ENCODE assay signal across 8 mouse cellular contexts in genomic region chr11:103987423-103987822, GRCm38 (mm10). TPM values are rescaled to one million over a fixed set of nuclear protein-coding genes. Genes with fewer than 3 reads are reported as not detected.
A peak's percentile ranks its signal among the peaks of the same experiment; 100 is the strongest.
DNase-seq lines count a peak whose midpoint lies in the region; ATAC-seq and TF ChIP-seq lines count a peak whose summit lies in the region.

No protein-coding gene starts in this region.

- 28% methylated on average over 8 of the region's 8 CpGs for WGBS in embryonic facial prominence, embryonic 11.5 days
- WGBS in heart, embryonic 10.5 days = 32% methylated on average over 8 of the region's 8 CpGs
- WGBS in lung, postnatal 0 days = 32% methylated on average over 8 of the region's 8 CpGs

- TF ChIP-seq RAD21 in CH12.LX (IDR thresholded peaks at IDR 0.05; ENCODE audit: low read depth, low read length) = peak; percentile 99

- dilution Hi-C loops in CH12.LX (cut with MboI; ENCODE audit: extremely low pct_ligation_motif_present, extremely low pct_unique_long_range_greater_than_20kb, low sequenced_read_pairs) = no loop called here

- no peaks in the 10 kb centered on the region for H3K9me3 ChIP-seq in CH12.LX (replicated peaks; ENCODE audit: low read length)
- H3K9me3 ChIP-seq in embryonic facial prominence, embryonic 11.5 days (replicated peaks; ENCODE audit: control insufficient read depth, low read length) = no peaks in the 10 kb centered on the region
- H3K9me3 ChIP-seq in heart, embryonic 10.5 days = no peaks in the 10 kb centered on the region
- H3K9me3 ChIP-seq in lung, postnatal 0 days (ENCODE audit: low read length) = no peaks in the 10 kb centered on the region

- DNase-seq in CH12.LX (ENCODE audit: extremely low read depth) = peak; percentile 94
- peak; percentile 73 to 81 for DNase-seq in adrenal gland, postnatal 36 days
- peak; percentile 92 for DNase-seq in embryonic facial prominence, embryonic 11.5 days (ENCODE audit: low spot score)
- peak; percentile 89 for DNase-seq in heart, embryonic 10.5 days (ENCODE audit: low spot score)
- DNase-seq in layer of hippocampus, adult 2 months (ENCODE audit: low spot score in 2 of 2) = peak; percentile 73 to 89
- DNase-seq in lung, postnatal 0 days (ENCODE audit: low spot score) = peak; percentile 75
- DNase-seq in ovary, postnatal 36 days (ENCODE audit: low spot score) = peak; percentile 58
- DNase-seq in thymus, postnatal 14 days = peak; percentile 69

- H3K4me1 ChIP-seq in CH12.LX (ENCODE audit: control insufficient read depth in 1 of 2, insufficient read depth in 2 of 2) = peaks cover 6 to 62% of the 10 kb centered on the region in 2 experiments
- no peaks in the 10 kb centered on the region for H3K4me1 ChIP-seq in embryonic facial prominence, embryonic 11.5 days (ENCODE audit: control insufficient read depth, insufficient read depth, low read length)
- H3K4me1 ChIP-seq in heart, embryonic 10.5 days = peaks cover 4% of the 10 kb centered on the region; the same call in 1 of the 2 replicates
- H3K4me1 ChIP-seq in lung, postnatal 0 days (ENCODE audit: insufficient read depth, low read depth, low read length) = no peaks in the 10 kb centered on the region

- no peak overlapping the region for H3K4me3 ChIP-seq in CH12.LX (replicated peaks in 1 of 3; ENCODE audit: low read depth in 2 of 3, low read length in 2 of 3, poor library complexity in 1 of 3)
- H3K4me3 ChIP-seq in embryonic facial prominence, embryonic 11.5 days (ENCODE audit: low read depth, low read length) = no peak overlapping the region
- no peak overlapping the region for H3K4me3 ChIP-seq in heart, embryonic 10.5 days
- no peak overlapping the region for H3K4me3 ChIP-seq in layer of hippocampus, adult 2 months
- H3K4me3 ChIP-seq in lung, postnatal 0 days (ENCODE audit: low read depth, low read length) = no peak overlapping the region

- peaks cover 16 to 49% of the 10 kb centered on the region in 2 experiments for H3K36me3 ChIP-seq in CH12.LX (replicated peaks in 1 of 2; ENCODE audit: control insufficient read depth in 1 of 2, insufficient read depth in 1 of 2, low read length in 1 of 2)
- H3K36me3 ChIP-seq in embryonic facial prominence, embryonic 11.5 days (replicated peaks; ENCODE audit: control insufficient read depth, insufficient read depth, low read depth, low read length) = peaks cover 2% of the 10 kb centered on the region; the same call in 1 of the 2 replicates
- peaks cover 33% of the 10 kb centered on the region for H3K36me3 ChIP-seq in heart, embryonic 10.5 days
- H3K36me3 ChIP-seq in lung, postnatal 0 days (ENCODE audit: insufficient read depth, low read length) = peaks cover 16% of the 10 kb centered on the region; the same call in 1 of the 2 replicates

- no peak overlapping the region for H3K27ac ChIP-seq in CH12.LX (ENCODE audit: insufficient read depth, low read depth)
- no peak overlapping the region for H3K27ac ChIP-seq in embryonic facial prominence, embryonic 11.5 days (replicated peaks; ENCODE audit: low read depth, low read length)
- H3K27ac ChIP-seq in heart, embryonic 10.5 days = no peak overlapping the region
- no peak overlapping the region for H3K27ac ChIP-seq in layer of hippocampus, adult 2 months
- H3K27ac ChIP-seq in lung, postnatal 0 days (ENCODE audit: low read length) = no peak overlapping the region

- TF ChIP-seq POLR2A in CH12.LX (IDR thresholded peaks at IDR 0.05; ENCODE audit: low read depth, low read length) = no peak

- no peaks in the 10 kb centered on the region for H3K79me2 ChIP-seq in CH12.LX (replicated peaks; ENCODE audit: control insufficient read depth, extremely low read depth, insufficient read depth, poor library complexity, severe bottlenecking)

- no peak overlapping the region for H3K4me2 ChIP-seq in CH12.LX (ENCODE audit: insufficient read depth, low read depth, poor library complexity, severe bottlenecking)
- H3K4me2 ChIP-seq in embryonic facial prominence, embryonic 11.5 days (ENCODE audit: low read depth, low read length) = no peak overlapping the region
- H3K4me2 ChIP-seq in lung, postnatal 0 days (replicated peaks; ENCODE audit: low read depth, low read length) = no peak overlapping the region

- no peak overlapping the region for H3K9ac ChIP-seq in CH12.LX (ENCODE audit: insufficient read depth, low read depth)
- no peak overlapping the region for H3K9ac ChIP-seq in embryonic facial prominence, embryonic 11.5 days (replicated peaks; ENCODE audit: low read length)
- no peak overlapping the region for H3K9ac ChIP-seq in lung, postnatal 0 days (replicated peaks; ENCODE audit: low read depth)

- TF ChIP-seq EP300 in CH12.LX (IDR thresholded peaks at IDR 0.05; ENCODE audit: low read length) = no peak
- no peak for TF ChIP-seq EP300 in lung, postnatal 0 days (IDR thresholded peaks at IDR 0.05)

- in situ Hi-C loops in CH12.LX (cut with MboI; ENCODE audit: low pct_ligation_motif_present, low pct_unique_long_range_greater_than_20kb, low sequenced_read_pairs) = no loop called here

- H3K27me3 ChIP-seq in CH12.LX (replicated peaks) = no peaks in the 10 kb centered on the region
- H3K27me3 ChIP-seq in embryonic facial prominence, embryonic 11.5 days (ENCODE audit: control insufficient read depth, insufficient read depth, low read length) = no peaks in the 10 kb centered on the region
- H3K27me3 ChIP-seq in heart, embryonic 10.5 days (ENCODE audit: insufficient read depth, poor library complexity, severe bottlenecking) = no peaks in the 10 kb centered on the region
- H3K27me3 ChIP-seq in lung, postnatal 0 days (replicated peaks; ENCODE audit: insufficient read depth, low read length) = no peaks in the 10 kb centered on the region

- ATAC-seq in embryonic facial prominence, embryonic 11.5 days (replicated peaks; ENCODE audit: insufficient number of reproducible peaks, low FRiP score, low TSS enrichment, low read depth) = 0 out of 2 replicates have a peak, but pooled peaks have one; percentile 42
- ATAC-seq in lung, postnatal 0 days = peak; percentile 50

- TF ChIP-seq CTCF in CH12.LX (conservative IDR thresholded peaks at IDR 0.05 in 1 of 2, IDR thresholded peaks at IDR 0.05 in 1 of 2; ENCODE audit: low read depth in 2 of 2, low read length in 2 of 2) = peak; percentile 99
- TF ChIP-seq CTCF in layer of hippocampus, adult 2 months (conservative IDR thresholded peaks at IDR 0.05) = peak; percentile 92
- peak; percentile 95 for TF ChIP-seq CTCF in lung, postnatal 0 days (IDR thresholded peaks at IDR 0.05)

TF ChIP-seq in CH12.LX, 34 proteins besides CTCF, POLR2A, EP300 and RAD21:
- TF ChIP-seq RCOR1 (conservative IDR thresholded peaks at IDR 0.05; ENCODE audit: low read depth, low read length) (no peak), MAFK (IDR thresholded peaks at IDR 0.05; ENCODE audit: insufficient replicate concordance, low read length) (no peak), MEF2A (IDR thresholded peaks at IDR 0.05; ENCODE audit: borderline replicate concordance, low read depth, low read length) (no peak), CHD2 (IDR thresholded peaks at IDR 0.05; ENCODE audit: low read length) (no peak), ZC3H11A (IDR thresholded peaks at IDR 0.05; ENCODE audit: low read depth, low read length) (peak; percentile 82), USF2 (conservative IDR thresholded peaks at IDR 0.05; ENCODE audit: low read depth, low read length) (no peak), NELFE (IDR thresholded peaks at IDR 0.05; ENCODE audit: low read depth, low read length) (peak; percentile 36; the same call in 1 of the 2 replicates), PAX5 (IDR thresholded peaks at IDR 0.05; ENCODE audit: low read length) (no peak), TCF12 (IDR thresholded peaks at IDR 0.05; ENCODE audit: low read depth, low read length) (no peak), UBTF (IDR thresholded peaks at IDR 0.05; ENCODE audit: low read depth, low read length) (no peak), SMC3 (IDR thresholded peaks at IDR 0.05; ENCODE audit: low read depth, low read length) (peak; percentile 97), MYC (IDR thresholded peaks at IDR 0.05; ENCODE audit: low read depth, low read length) (no peak), IRF4 (IDR thresholded peaks at IDR 0.05; ENCODE audit: low read depth, low read length) (0 out of 2 replicates have a peak, but pooled peaks have one; percentile 20), ZNF384 (IDR thresholded peaks at IDR 0.05; ENCODE audit: low read depth, low read length) (no peak)

RNA-seq across cellular contexts. Expression of gene Arf2, which starts 20.9 kb away (rescaled TPM):
- 13.3 and 16.8 TPM in 2 replicates for total RNA-seq in CH12.LX (2012; rRNA removed)
- total RNA-seq in CH12.LX (2014; rRNA removed) = 24.7 and 27.8 TPM in 2 replicates
- 14.9 and 25.2 TPM in 2 replicates for polyA plus RNA-seq in CH12.LX (2012; ENCODE audit: insufficient read length, low read depth)
- total RNA-seq in adrenal gland, postnatal 36 days (2021) = 10 to 100 TPM; 48.5 to 59.1 TPM
- 95.0 and 97.8 TPM in 2 replicates for polyA plus RNA-seq in embryonic facial prominence, embryonic 11.5 days (2014; fragmentation: Nextera tagmentation; extraction: Ambion mirVana)
- polyA plus RNA-seq in heart, embryonic 10.5 days (2016; fragmentation: Nextera tagmentation; extraction: Ambion mirVana) = 51.8 and 53.9 TPM in 2 replicates
- 10 to 100 TPM; 39.7 to 47.0 TPM for total RNA-seq in layer of hippocampus, adult 2 months (2021)
- polyA plus RNA-seq in lung, postnatal 0 days (2015; fragmentation: Nextera tagmentation; extraction: Ambion mirVana) = 95.8 and 107 TPM in 2 replicates

RNA-seq across cellular contexts. Expression of gene Nsf, which starts 33.6 kb away (rescaled TPM):
- total RNA-seq in CH12.LX (2012; rRNA removed) (46.9 and 50.9 TPM in 2 replicates), CH12.LX (2014; rRNA removed) (48.1 and 50.0 TPM in 2 replicates)
- 95.0 and 99.3 TPM in 2 replicates for polyA plus RNA-seq in CH12.LX (2012; ENCODE audit: insufficient read length, low read depth)
- total RNA-seq in adrenal gland, postnatal 36 days (2021) = 100 to 1,000 TPM; 131 to 199 TPM
- 46.5 and 47.6 TPM in 2 replicates for polyA plus RNA-seq in embryonic facial prominence, embryonic 11.5 days (2014; fragmentation: Nextera tagmentation; extraction: Ambion mirVana)
- 43.4 and 46.3 TPM in 2 replicates for polyA plus RNA-seq in heart, embryonic 10.5 days (2016; fragmentation: Nextera tagmentation; extraction: Ambion mirVana)
- total RNA-seq in layer of hippocampus, adult 2 months (2021) = 1,000 to 10,000 TPM; 1,134 to 1,252 TPM
- polyA plus RNA-seq in lung, postnatal 0 days (2015; fragmentation: Nextera tagmentation; extraction: Ambion mirVana) = 44.7 and 47.3 TPM in 2 replicates
